Mouse (Mus musculus) G1E (cell line): ENCODE data around the gene Gfod1.

ENCODE experiments used
- CTCF ChIP-seq: IDR thresholded peaks from 2 replicates; pipeline ENCODE4 v1.5.1; 2012; ENCODE audit warnings: low read depth, low read length, inconsistent platforms, mixed read lengths
- GATA1 ChIP-seq: IDR thresholded peaks from 2 replicates; pipeline ENCODE4 v1.6.1; 2012; ENCODE audit warnings: borderline replicate concordance, low read length, inconsistent platforms, mixed read lengths
- POLR2AphosphoS5 ChIP-seq: IDR thresholded peaks from 2 replicates; pipeline ENCODE4 v1.6.1; 2012; ENCODE audit warnings: low read depth, low read length, inconsistent platforms; ENCODE audit not compliant: insufficient replicate concordance
- TAL1 ChIP-seq: conservative IDR thresholded peaks from 2 replicates; pipeline ENCODE4 v1.6.1; 2012; ENCODE audit warnings: low read depth, low read length, inconsistent platforms, mixed read lengths

- TF ChIP-seq POLR2AphosphoS5 (no peak), CTCF (no peak), GATA1 (no peak), TAL1 (no peak)
These were observed 68.9 kb downstream of the Gfod1 start for GRCm38 (mm10) chr13:43234869-43235585.
